Mouse (Mus musculus) gastrocnemius, postnatal 14 days (tissue): Measurements from ENCODE around the gene Gm3095. TPM values are rescaled to one million over a fixed set of nuclear protein-coding genes. Genes with fewer than 3 reads are reported as not detected.
"Not testable (repeated sequence)": the region's sequence is repeated elsewhere in the genome, so short reads cannot be mapped to it uniquely, and the experiment has no call there.

Experiments
- DNase-seq: peaks from one replicate; pipeline ENCODE4 v3.0.0; 2021; ENCODE audit warnings: mixed read lengths
- intact Hi-C: fragments of 180-260 bp; cut with DNase I; formaldehyde crosslinking; loops from one replicate; pipeline ENCODE4 v1.15.1; 2025; ENCODE audit warnings: low total_unique reads
- long read RNA-seq, 2 experiments: library from polyadenylated mRNA; stranded (forward); transcript quantifications; one replicate each; pipeline ENCODE4 v2.0.0; 2021
- total RNA-seq, 2 experiments: library from RNA; stranded (reverse); gene quantifications; 2 replicates each; pipeline ENCODE4 v1.2.3; 2021

The Gm3095 gene
- under 1 TPM in 1 of 2 experiments, not detected in 1; 0.29 TPM for total RNA-seq
- long read RNA-seq, experiment 1 = 0 reads
- long read RNA-seq, experiment 2 = 0 reads

DNA sequence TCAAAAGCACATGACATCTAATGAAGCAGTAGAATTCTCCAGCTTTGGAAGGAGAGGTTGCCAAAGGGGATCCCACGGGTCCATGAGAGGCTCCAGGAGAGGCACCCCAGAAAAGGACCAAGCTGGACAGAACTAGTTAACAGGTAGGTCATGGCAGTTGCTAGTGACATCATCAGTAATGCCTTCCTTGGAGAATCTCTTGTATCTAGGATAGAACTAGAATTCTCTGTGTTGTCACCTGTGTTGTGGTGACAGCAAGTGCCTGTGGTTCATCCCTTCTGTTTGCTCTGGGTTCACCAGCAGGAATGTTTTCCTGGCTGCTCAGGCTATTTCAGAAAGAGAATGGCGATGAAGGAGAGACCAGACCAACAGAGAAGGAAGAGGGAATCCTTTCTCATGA is at the start of gene Gm3095:
TSS of gene Gm3095 (plus strand) at position 301 of the 400 bp plus-strand sequence.
- DNase-seq, intact Hi-C loops: not testable (repeated sequence)

GRCm38 (mm10) chr14:3931456-3931855 is 31.9 kb upstream of the Gm3095 start, which contains the start of gene Gm3029:
Gene Gm3029, plus strand, starts transcription at chr14:3931756.
- intact Hi-C loops = not testable (repeated sequence)

DNA sequence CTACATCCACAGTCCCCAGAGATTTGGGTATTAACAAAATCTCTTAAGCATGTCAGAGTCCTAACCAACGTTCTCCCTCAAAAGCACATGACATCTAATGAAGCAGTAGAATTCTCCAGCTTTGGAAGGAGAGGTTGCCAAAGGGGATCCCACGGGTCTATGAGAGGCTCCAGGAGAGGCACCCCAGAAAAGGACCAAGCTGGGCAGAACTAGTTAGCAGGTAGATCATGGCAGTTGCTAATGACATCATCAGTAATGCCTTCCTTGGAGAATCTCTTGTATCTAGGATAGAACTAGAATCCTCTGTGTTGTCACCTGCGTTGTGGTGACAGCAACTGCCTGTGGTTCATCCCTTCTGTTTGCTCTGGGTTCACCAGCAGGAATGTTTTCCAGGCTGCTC is 34.7 kb downstream of the Gm3095 start, which contains the start of gene Gm3099:
TSS of gene Gm3099 (plus strand) at position 301 of the 400 bp plus-strand sequence.
- intact Hi-C loops, DNase-seq: not testable (repeated sequence)

More at GRCm38 (mm10) chr14:3931456-3931855, 31.9 kb upstream of the Gm3095 start, which contains the start of gene Gm3029:
- not testable (repeated sequence) for DNase-seq

Other genes starting within 250 kb of the Gm3095 start
- not detected for gene Gm3002, start 153.5 kb upstream of the Gm3095 start, total RNA-seq
- gene Gm3033, start 117.3 kb upstream of the Gm3095 start, total RNA-seq = under 1 TPM in 1 of 2 experiments, not detected in 1; 0.27 TPM
- gene Gm2916, start 79.4 kb upstream of the Gm3095 start, total RNA-seq = not detected
- not detected for gene Gm3029, start 31.8 kb upstream of the Gm3095 start, total RNA-seq
- not detected for gene Gm3099, start 34.8 kb downstream of the Gm3095 start, total RNA-seq
- gene Gm5796, start 60.4 kb downstream of the Gm3095 start, total RNA-seq = 1 to 10 TPM; 1.2 to 1.5 TPM
- gene Gm3115, start 120.6 kb downstream of the Gm3095 start, total RNA-seq = under 1 TPM; 0.14 to 0.18 TPM
- 1 to 10 TPM; 1.1 TPM for gene Gm8108, start 147.0 kb downstream of the Gm3095 start, total RNA-seq
- gene Gm3127, start 201.5 kb downstream of the Gm3095 start, total RNA-seq = not detected
- gene Gm2974, start 219.0 kb downstream of the Gm3095 start, total RNA-seq = not detected